Mouse (Mus musculus): ENCODE results near the gene Gpr55.

DNA sequence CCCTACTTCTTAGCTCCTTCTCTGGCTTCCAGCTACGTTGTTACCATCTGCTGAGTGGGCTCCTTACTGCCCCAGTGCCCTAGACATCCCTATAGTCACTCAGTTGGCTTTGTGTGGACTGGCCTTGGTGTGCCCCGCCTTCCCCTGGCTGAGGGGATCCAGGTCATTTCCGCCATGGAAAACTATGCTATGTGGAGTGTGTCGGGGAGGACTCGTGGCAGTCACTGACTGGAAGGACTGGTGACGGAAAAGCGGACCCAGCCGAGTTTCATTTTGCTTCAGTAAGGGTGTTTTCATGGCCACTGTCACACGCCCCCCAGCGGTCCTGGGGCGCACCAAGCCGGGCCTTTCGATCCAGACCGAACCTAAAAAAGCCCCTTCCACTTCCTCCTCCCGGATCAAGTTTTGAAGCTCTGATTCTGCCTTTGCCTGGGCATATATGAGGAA, 65.4 kb downstream of the Gpr55 start:
- no peak for TF ChIP-seq POLR2A (IDR thresholded peaks at IDR 0.05; ENCODE audit: borderline replicate concordance, extremely low read depth, insufficient read depth, insufficient read length, poor library complexity, severe bottlenecking)
- peak; percentile 51 for TF ChIP-seq CTCF (IDR thresholded peaks at IDR 0.05; ENCODE audit: borderline replicate concordance, extremely low read depth, insufficient read depth, insufficient read length)

Data from brain, embryonic 14.5 days (tissue).